Mouse (Mus musculus): ENCODE data around the gene Plxna4.

DNA sequence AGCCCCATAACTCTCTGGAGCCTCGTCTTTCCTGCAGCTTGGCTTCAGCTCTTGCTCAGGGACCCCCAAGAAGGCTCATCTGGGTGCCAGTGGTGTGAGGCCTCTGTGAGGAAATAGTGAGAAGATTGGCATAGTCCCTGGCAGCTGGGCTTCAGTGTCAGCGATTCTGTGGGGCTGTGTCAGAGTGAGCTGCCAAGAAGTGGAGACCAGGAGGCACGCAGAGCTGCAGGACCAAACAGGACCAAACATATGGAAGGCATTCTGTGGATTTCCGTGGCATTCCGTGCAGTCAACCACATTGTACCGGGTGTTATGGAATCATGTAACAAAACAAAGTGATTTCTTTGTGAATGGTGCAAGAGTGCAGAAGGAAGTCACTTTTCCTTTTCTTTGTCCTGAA lies 461.1 kb downstream of the Plxna4 start:
- TF ChIP-seq CTCF (conservative IDR thresholded peaks at IDR 0.05; ENCODE audit: low read length) = no peak
- TF ChIP-seq NANOG (IDR thresholded peaks at IDR 0.05; ENCODE audit: borderline replicate concordance, low read length) = no peak
- no peak for TF ChIP-seq POU5F1 (IDR thresholded peaks at IDR 0.05; ENCODE audit: borderline replicate concordance, low read length)

All from E14TG2a.4 (cell line).